Mouse (Mus musculus) ES-E14 (cell line): ENCODE data around the gene Glod4.
A peak's percentile ranks its signal among the peaks of the same experiment; 100 is the strongest.

ENCODE experiments used
- HCFC1 ChIP-seq: IDR thresholded peaks from 2 replicates; pipeline ENCODE4 v1.6.1; 2012; ENCODE audit warnings: low read length, inconsistent platforms, borderline replicate concordance; ENCODE audit not compliant: insufficient read depth
- MAFK ChIP-seq: IDR thresholded peaks from 2 replicates; pipeline ENCODE4 v1.6.1; 2014; ENCODE audit warnings: mild to moderate bottlenecking, low read depth, low read length, inconsistent platforms; ENCODE audit not compliant: insufficient read depth
- ZC3H11A ChIP-seq: IDR thresholded peaks from 2 replicates; pipeline ENCODE4 v1.6.1; 2012; ENCODE audit warnings: low read depth, mild to moderate bottlenecking, inconsistent platforms, low read length, borderline replicate concordance
- ZNF384 ChIP-seq: IDR thresholded peaks from 2 replicates; pipeline ENCODE4 v1.6.1; 2012; ENCODE audit warnings: low read depth, low read length, inconsistent platforms

- no peak for TF ChIP-seq MAFK
- peak; percentile 85 for TF ChIP-seq HCFC1
- no peak for TF ChIP-seq ZNF384
- TF ChIP-seq ZC3H11A: no peak
Measured at GRCm38 (mm10) chr11:76242901-76243810, at the start of gene Glod4, which contains the start of gene Mrm3.
